Mouse (Mus musculus) cerebellum, postnatal 36 days (tissue): Measurements from ENCODE around the gene Rasgef1b.

Experiments
- DNase-seq, 2 experiments: peaks; one replicate each; pipeline ENCODE4 v3.0.0; 2021 to 2022; ENCODE audit warnings: mixed read lengths in 2 of 2

The Rasgef1b gene

GRCm38 (mm10) chr5:99599376-99599775 is 129.5 kb downstream of the Rasgef1b start:
- no peak for DNase-seq

- no peak for DNase-seq
Observed at GRCm38 (mm10) chr5:99598470-99599110, 130.3 kb downstream of the Rasgef1b start.

GRCm38 (mm10) chr5:99597701-99598100 is 131.2 kb downstream of the Rasgef1b start:
- DNase-seq = peak; percentile 36 to 59

GRCm38 (mm10) chr5:99591348-99591747 is 137.5 kb downstream of the Rasgef1b start:
- no peak for DNase-seq

- no peak for DNase-seq
Observed at GRCm38 (mm10) chr5:99590539-99590938, 138.3 kb downstream of the Rasgef1b start.

GRCm38 (mm10) chr5:99587994-99588393 is 140.9 kb downstream of the Rasgef1b start:
- no peak for DNase-seq

- DNase-seq = no peak
Observed at GRCm38 (mm10) chr5:99587589-99587988, 141.3 kb downstream of the Rasgef1b start.

- peak in 1 of 2 experiments; percentile 18 for DNase-seq
Observed at GRCm38 (mm10) chr5:99586287-99586686, 142.6 kb downstream of the Rasgef1b start.

GRCm38 (mm10) chr5:99585166-99585898 is 143.5 kb downstream of the Rasgef1b start:
- peak in 1 of 2 experiments; percentile 36 for DNase-seq

GRCm38 (mm10) chr5:99584266-99584665 is 144.6 kb downstream of the Rasgef1b start:
- no peak for DNase-seq

GRCm38 (mm10) chr5:99582055-99582454 is 146.8 kb downstream of the Rasgef1b start:
- no peak for DNase-seq

GRCm38 (mm10) chr5:99578692-99579091 is 150.2 kb downstream of the Rasgef1b start:
- peak; percentile 43 to 63 for DNase-seq

- no peak for DNase-seq
Observed at GRCm38 (mm10) chr5:99575897-99576296, 153.0 kb downstream of the Rasgef1b start.

GRCm38 (mm10) chr5:99564501-99565323 is 164.2 kb downstream of the Rasgef1b start:
- DNase-seq = no peak

- DNase-seq = no peak
Observed at GRCm38 (mm10) chr5:99562096-99562495, 166.8 kb downstream of the Rasgef1b start.

GRCm38 (mm10) chr5:99559814-99560213 is 169.1 kb downstream of the Rasgef1b start:
- no peak for DNase-seq

- no peak for DNase-seq
Observed at GRCm38 (mm10) chr5:99558231-99558630, 170.6 kb downstream of the Rasgef1b start.

GRCm38 (mm10) chr5:99552645-99553044 is 176.2 kb downstream of the Rasgef1b start:
- no peak for DNase-seq

GRCm38 (mm10) chr5:99544664-99545494 is 184.0 kb downstream of the Rasgef1b start:
- DNase-seq = no peak

GRCm38 (mm10) chr5:99541999-99542765 is 186.7 kb downstream of the Rasgef1b start:
- no peak for DNase-seq

- DNase-seq = peak; percentile 92 to 94
Observed at GRCm38 (mm10) chr5:99541321-99541895, 187.5 kb downstream of the Rasgef1b start.
